Mouse (Mus musculus): Measurements from ENCODE around the gene Ykt6.

Gene Ykt6

GRCm38 (mm10) chr11:5948546-5949250 is 6.8 kb upstream of the Ykt6 start:
- DNase-seq (ENCODE audit: low spot score) = no peak

GRCm38 (mm10) chr11:5949586-5950352 is 5.7 kb upstream of the Ykt6 start, which contains the start of gene Gck:
Gene Gck, minus strand, starts transcription at chr11:5950081.
- DNase-seq (ENCODE audit: low spot score) = no peak

GRCm38 (mm10) chr11:5952501-5952900 is 3.0 kb upstream of the Ykt6 start:
- peak; percentile 66 for DNase-seq (ENCODE audit: low spot score)

- no peak for DNase-seq (ENCODE audit: low spot score)
Measured at GRCm38 (mm10) chr11:5953130-5953765, 2.2 kb upstream of the Ykt6 start.

- DNase-seq (ENCODE audit: low spot score) = no peak
Measured at GRCm38 (mm10) chr11:5954435-5954834, 1.1 kb upstream of the Ykt6 start.

GRCm38 (mm10) chr11:5954965-5955504 is 458 bp upstream of the Ykt6 start:
- DNase-seq (ENCODE audit: low spot score) = peak; percentile 52

GRCm38 (mm10) chr11:5960051-5960450 is 4.6 kb downstream of the Ykt6 start:
- DNase-seq (ENCODE audit: low spot score) = no peak

GRCm38 (mm10) chr11:5965865-5966264 is 10.4 kb downstream of the Ykt6 start:
- no peak for DNase-seq (ENCODE audit: low spot score)

GRCm38 (mm10) chr11:5966751-5967150 is 11.3 kb downstream of the Ykt6 start:
- DNase-seq (ENCODE audit: low spot score) = no peak

GRCm38 (mm10) chr11:5968223-5968622 is 12.7 kb downstream of the Ykt6 start:
- DNase-seq (ENCODE audit: low spot score) = no peak

- no peak for DNase-seq (ENCODE audit: low spot score)
Measured at GRCm38 (mm10) chr11:5971202-5971601, 15.7 kb downstream of the Ykt6 start.

GRCm38 (mm10) chr11:5973151-5973550 is 17.7 kb downstream of the Ykt6 start:
- no peak for DNase-seq (ENCODE audit: low spot score)

GRCm38 (mm10) chr11:5974053-5974452 is 18.6 kb downstream of the Ykt6 start:
- DNase-seq (ENCODE audit: low spot score) = no peak

- DNase-seq (ENCODE audit: low spot score) = no peak
Measured at GRCm38 (mm10) chr11:5975068-5975467, 19.6 kb downstream of the Ykt6 start.

GRCm38 (mm10) chr11:5976106-5976505 is 20.6 kb downstream of the Ykt6 start:
- DNase-seq (ENCODE audit: low spot score) = no peak

GRCm38 (mm10) chr11:5979088-5979487 is 23.6 kb downstream of the Ykt6 start:
- no peak for DNase-seq (ENCODE audit: low spot score)

GRCm38 (mm10) chr11:5980108-5980507 is 24.6 kb downstream of the Ykt6 start:
- no peak for DNase-seq (ENCODE audit: low spot score)

- DNase-seq (ENCODE audit: low spot score) = no peak
Measured at GRCm38 (mm10) chr11:5980561-5980960, 25.1 kb downstream of the Ykt6 start.

- no peak for DNase-seq (ENCODE audit: low spot score)
Measured at GRCm38 (mm10) chr11:5981323-5981722, 25.8 kb downstream of the Ykt6 start.

GRCm38 (mm10) chr11:5983629-5984028 is 28.1 kb downstream of the Ykt6 start:
- no peak for DNase-seq (ENCODE audit: low spot score)

GRCm38 (mm10) chr11:5988126-5988525 is 32.6 kb downstream of the Ykt6 start:
- no peak for DNase-seq (ENCODE audit: low spot score)

- DNase-seq (ENCODE audit: low spot score) = no peak
Measured at GRCm38 (mm10) chr11:5989954-5990593, 34.6 kb downstream of the Ykt6 start.
